Mouse (Mus musculus): ENCODE data around the gene Hspb6. TPM values are rescaled to one million over a fixed set of nuclear protein-coding genes. Genes with fewer than 3 reads are reported as not detected.

Gene Hspb6
- polyA plus RNA-seq, 1 experiment from 2014 or later: 27.0 TPM

DNA sequence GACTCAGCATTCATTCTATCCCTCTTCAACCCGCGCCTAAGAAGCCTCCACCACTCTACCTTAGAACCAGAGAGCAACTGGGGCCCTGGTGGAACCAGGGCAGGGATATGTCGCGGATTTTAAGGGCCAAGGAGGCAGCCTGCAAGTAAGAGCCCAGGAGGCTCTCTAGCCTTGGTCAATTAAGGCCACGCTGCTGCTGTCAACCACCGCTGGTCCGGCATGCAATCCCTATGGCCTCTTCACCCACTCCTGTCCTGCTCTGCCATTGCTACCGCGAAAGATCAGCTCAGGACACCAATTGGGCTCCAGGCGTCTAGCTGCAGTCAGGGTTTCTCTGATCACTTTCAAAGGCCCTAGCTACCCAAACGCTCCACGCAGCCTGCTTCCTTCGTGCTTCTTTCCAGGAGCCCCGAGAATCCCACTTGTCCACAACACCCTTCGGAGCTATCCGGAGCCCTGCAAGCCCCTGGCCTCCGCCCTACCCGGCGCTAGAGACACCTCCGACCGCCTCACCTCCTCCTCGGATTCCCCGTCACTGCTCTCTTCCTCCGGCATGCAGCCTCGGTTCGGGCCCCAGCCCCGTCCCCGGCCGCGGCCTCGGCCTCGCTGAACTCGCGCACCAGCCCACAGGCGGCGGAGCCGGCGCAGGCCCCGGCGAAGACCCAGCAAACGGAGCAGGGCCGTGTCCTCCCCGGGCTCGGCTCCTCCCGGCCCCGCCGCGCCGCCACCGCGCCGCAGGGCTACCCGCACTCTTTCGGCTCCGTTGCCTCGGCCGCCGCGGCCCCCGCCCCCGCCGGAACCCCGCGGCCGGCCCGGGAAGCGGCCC is 36.1 kb downstream of the Hspb6 start:
- Histone ChIP-seq H3K27ac (ENCODE audit: low read length) (peak overlapping the region; percentile 94), H3K4me3 (ENCODE audit: low read depth, low read length) (peak overlapping the region; percentile 95), H3K9me3 (ENCODE audit: low read length) (no peaks in the 10 kb centered on the region), H3K27me3 (replicated peaks; ENCODE audit: insufficient read depth, low read length) (no peaks in the 10 kb centered on the region), H3K4me1 (ENCODE audit: insufficient read depth, low read depth, low read length) (peaks cover 4% of the 10 kb centered on the region), H3K4me2 (replicated peaks; ENCODE audit: low read depth, low read length) (peak overlapping the region; percentile 73), H3K9ac (replicated peaks; ENCODE audit: low read depth) (peak overlapping the region; percentile 97), H3K36me3 (ENCODE audit: insufficient read depth, low read length) (0 out of 2 replicates have a peak, but pooled peaks cover 13% of the 10 kb centered on the region)
- TF ChIP-seq EP300 (IDR thresholded peaks at IDR 0.05) (no peak), CTCF (IDR thresholded peaks at IDR 0.05) (no peak)
- ATAC-seq (peak; percentile 11), DNase-seq (ENCODE audit: low spot score) (peak; percentile 39)
- 1% methylated on average over 61 of the region's 67 CpGs for WGBS

DNA sequence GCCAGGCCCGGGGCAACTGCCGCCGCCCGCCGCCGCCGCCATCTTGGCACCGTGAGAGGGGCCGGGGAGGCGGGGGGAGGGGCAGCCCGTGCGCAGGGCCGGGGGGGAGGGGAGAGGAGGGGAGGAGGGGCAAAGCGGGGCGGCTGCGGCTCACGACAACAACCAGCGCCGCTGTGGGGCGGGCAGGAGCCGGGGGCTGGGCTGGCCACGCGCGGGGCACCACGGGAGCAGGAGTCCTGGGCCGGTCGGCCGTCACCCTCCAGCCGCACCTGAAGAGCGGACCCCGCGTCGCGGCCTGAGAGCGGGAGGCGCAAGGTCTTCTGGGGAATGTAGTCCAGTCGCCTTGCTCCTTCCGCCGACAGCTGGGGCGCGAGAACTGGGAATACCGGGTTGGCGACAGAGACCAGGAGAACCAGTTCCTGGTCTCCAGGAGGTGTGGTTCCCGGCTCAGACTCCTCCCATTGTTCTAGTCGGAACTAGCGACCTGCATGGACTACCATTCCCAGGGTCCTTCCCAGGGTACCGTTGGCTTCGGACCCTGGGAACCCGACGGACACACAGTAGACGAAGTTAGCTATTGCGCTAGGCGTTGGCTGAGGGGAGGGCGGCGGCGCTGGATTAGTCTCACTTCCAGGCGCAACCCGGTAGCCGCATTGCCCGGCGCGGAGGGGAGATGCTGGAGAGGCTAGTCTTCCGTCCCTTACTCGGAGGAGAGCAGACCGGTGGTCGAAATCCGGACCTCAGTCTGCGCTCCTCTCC is 36.9 kb downstream of the Hspb6 start, which contains the start of gene Kmt2b:
Gene Kmt2b, minus strand, starts transcription at position 51 of the 759 bp plus-strand sequence.
- Histone ChIP-seq H3K4me2 (replicated peaks; ENCODE audit: low read depth, low read length) (peak within 1 kb of the TSS; percentile 73), H3K36me3 (ENCODE audit: insufficient read depth, low read length) (0 out of 2 replicates have a peak, but pooled peaks cover 10% of the 10 kb centered on the region), H3K4me3 (ENCODE audit: low read depth, low read length) (peak within 1 kb of the TSS; percentile 95), H3K27ac (ENCODE audit: low read length) (peak within 1 kb of the TSS; percentile 94), H3K9ac (replicated peaks; ENCODE audit: low read depth) (peak within 1 kb of the TSS; percentile 97), H3K9me3 (ENCODE audit: low read length) (no peaks in the 10 kb centered on the region), H3K27me3 (replicated peaks; ENCODE audit: insufficient read depth, low read length) (no peaks in the 10 kb centered on the region), H3K4me1 (ENCODE audit: insufficient read depth, low read depth, low read length) (peaks cover 4% of the 10 kb centered on the region)
- WGBS: under 1% methylated on average over 43 of the region's 68 CpGs
- ATAC-seq: peak; percentile 96
- DNase-seq (ENCODE audit: low spot score): peak; percentile 99
- no peak; the same call in 1 of the 2 replicates for TF ChIP-seq CTCF (IDR thresholded peaks at IDR 0.05)
- TF ChIP-seq EP300 (IDR thresholded peaks at IDR 0.05): no peak

GRCm38 (mm10) chr7:30589435-30590301 is 37.7 kb downstream of the Hspb6 start:
- Histone ChIP-seq H3K4me1 (ENCODE audit: insufficient read depth, low read depth, low read length) (peaks cover 4% of the 10 kb centered on the region), H3K9me3 (ENCODE audit: low read length) (no peaks in the 10 kb centered on the region), H3K4me2 (replicated peaks; ENCODE audit: low read depth, low read length) (peak overlapping the region; percentile 73), H3K27me3 (replicated peaks; ENCODE audit: insufficient read depth, low read length) (no peaks in the 10 kb centered on the region), H3K9ac (replicated peaks; ENCODE audit: low read depth) (peak overlapping the region; percentile 54), H3K27ac (ENCODE audit: low read length) (peak overlapping the region; percentile 94), H3K36me3 (ENCODE audit: insufficient read depth, low read length) (0 out of 2 replicates have a peak, but pooled peaks cover 2% of the 10 kb centered on the region), H3K4me3 (ENCODE audit: low read depth, low read length) (peak overlapping the region; percentile 95)
- TF ChIP-seq EP300 (IDR thresholded peaks at IDR 0.05) (peak; percentile 39; the same call in 1 of the 2 replicates), CTCF (IDR thresholded peaks at IDR 0.05) (peak; percentile 94)
- ATAC-seq (peak; percentile 56), DNase-seq (ENCODE audit: low spot score) (peak; percentile 91)
- WGBS: 20% methylated on average over 40 of the region's 40 CpGs

- DNase-seq (ENCODE audit: low spot score) (no peak), ATAC-seq (no peak)
- Histone ChIP-seq H3K9ac (replicated peaks; ENCODE audit: low read depth) (no peak overlapping the region), H3K4me3 (ENCODE audit: low read depth, low read length) (no peak overlapping the region), H3K27me3 (replicated peaks; ENCODE audit: insufficient read depth, low read length) (no peaks in the 10 kb centered on the region), H3K4me1 (ENCODE audit: insufficient read depth, low read depth, low read length) (peaks cover 4% of the 10 kb centered on the region), H3K36me3 (ENCODE audit: insufficient read depth, low read length) (no peaks in the 10 kb centered on the region), H3K9me3 (ENCODE audit: low read length) (no peaks in the 10 kb centered on the region), H3K27ac (ENCODE audit: low read length) (no peak overlapping the region), H3K4me2 (replicated peaks; ENCODE audit: low read depth, low read length) (no peak overlapping the region)
- TF ChIP-seq CTCF (IDR thresholded peaks at IDR 0.05): no peak
- TF ChIP-seq EP300 (IDR thresholded peaks at IDR 0.05): no peak
- 82% methylated on average over 9 of the region's 9 CpGs for WGBS
Observed at GRCm38 (mm10) chr7:30590927-30591604, 39.1 kb downstream of the Hspb6 start.

DNA sequence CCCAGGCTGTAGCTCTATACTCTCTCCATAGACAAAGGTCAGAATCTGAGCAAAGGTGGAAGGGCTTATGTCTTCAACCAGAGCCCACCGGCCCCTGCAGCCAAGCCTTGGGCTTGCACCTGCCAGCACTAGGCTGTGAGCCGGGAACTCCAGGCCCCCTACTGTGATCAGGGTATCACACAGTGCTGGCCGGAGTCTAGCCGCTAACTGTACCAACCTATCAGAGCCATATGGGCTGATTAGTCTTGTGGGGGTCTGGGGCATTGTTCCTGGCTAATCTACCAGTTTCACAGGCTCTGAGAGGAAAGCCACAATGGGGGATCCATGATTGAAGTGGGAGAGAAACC is 39.6 kb downstream of the Hspb6 start:
- no peak overlapping the region for H3K4me2 ChIP-seq (replicated peaks; ENCODE audit: low read depth, low read length)
- H3K4me3 ChIP-seq (ENCODE audit: low read depth, low read length): no peak overlapping the region
- H3K27me3 ChIP-seq (replicated peaks; ENCODE audit: insufficient read depth, low read length): no peaks in the 10 kb centered on the region
- no peak overlapping the region for H3K27ac ChIP-seq (ENCODE audit: low read length)
- no peak overlapping the region for H3K9ac ChIP-seq (replicated peaks; ENCODE audit: low read depth)
- H3K36me3 ChIP-seq (ENCODE audit: insufficient read depth, low read length): no peaks in the 10 kb centered on the region
- TF ChIP-seq EP300 (IDR thresholded peaks at IDR 0.05) (no peak), CTCF (IDR thresholded peaks at IDR 0.05) (no peak)
- H3K4me1 ChIP-seq (ENCODE audit: insufficient read depth, low read depth, low read length): peaks cover 4% of the 10 kb centered on the region
- no peak for ATAC-seq
- no peak for DNase-seq (ENCODE audit: low spot score)
- H3K9me3 ChIP-seq (ENCODE audit: low read length): no peaks in the 10 kb centered on the region
- 62% methylated on average over 4 of the region's 4 CpGs for WGBS

Data from lung, postnatal 0 days (tissue).